16 mouse cellular contexts compared by ENCODE assay signal in the genomic region with DNA sequence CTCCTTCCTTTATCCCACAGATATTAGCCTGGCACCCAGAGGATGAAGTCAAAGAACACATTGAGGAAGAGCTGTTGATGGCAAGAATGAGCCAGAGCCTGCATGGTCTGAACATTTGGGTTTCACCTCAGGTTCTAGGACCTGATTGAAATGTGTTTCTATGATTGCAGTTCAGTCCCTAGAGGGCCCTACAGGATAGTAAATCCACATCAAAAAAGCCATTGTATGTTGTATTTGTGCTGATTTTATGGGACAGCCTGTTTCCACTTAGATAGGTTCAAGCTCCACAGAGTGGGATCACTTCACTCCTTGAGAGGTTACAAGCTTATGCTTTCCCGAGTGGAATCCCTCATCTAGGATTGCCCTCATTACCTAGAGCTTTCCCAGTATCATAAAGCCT.
DNase-seq lines count a peak whose midpoint lies in the region; ATAC-seq and TF ChIP-seq lines count a peak whose summit lies in the region.
"Had no signal": no experiment of that assay in that cellular context is flagged by ENCODE, and none has a peak within 500 bp of the region (broad histone marks: within the 10 kb centered on the region; RNA-seq: fewer than 3 reads in every experiment).

No protein-coding gene starts in this region.

- no peak overlapping the region for H3K4me3 ChIP-seq in forebrain, embryonic 14.5 days (ENCODE audit: low read depth, low read length)
- no peak overlapping the region for H3K4me3 ChIP-seq in forebrain, embryonic 11.5 days (ENCODE audit: low read depth, low read length)
- no peak overlapping the region for H3K4me3 ChIP-seq in layer of hippocampus, adult 2 months
- H3K4me3 ChIP-seq: hindbrain, embryonic 13.5 days; limb, embryonic 12.5 days; midbrain, embryonic 10.5 days had no signal

- peak; percentile 18 for DNase-seq in forebrain, embryonic 14.5 days (ENCODE audit: low spot score)
- no peak for DNase-seq in forebrain, embryonic 11.5 days (ENCODE audit: low spot score)
- no peak for DNase-seq in layer of hippocampus, adult 2 months (ENCODE audit: low spot score in 2 of 2)
- no peak for DNase-seq in layer of hippocampus, postnatal 25 days (ENCODE audit: extremely low spot score in 1 of 2, low spot score in 1 of 2)
- peak; percentile 32 for DNase-seq in induced T-regulatory cell, adult 2 months (ENCODE audit: low read depth)
- DNase-seq in layer of hippocampus, postnatal 10 days (ENCODE audit: low spot score in 2 of 2) = no peak
- DNase-seq in layer of hippocampus, adult 9-10 months (ENCODE audit: low spot score) = no peak
- DNase-seq: adrenal gland, adult 8-10 months; cerebellum, postnatal 36 days; gastrocnemius, postnatal 14 days; layer of hippocampus, postnatal 36 days; spleen, adult 18-20 months had no signal

- TF ChIP-seq CTCF in layer of hippocampus, adult 2 months (conservative IDR thresholded peaks at IDR 0.05) = peak; percentile 70

- WGBS in forebrain, embryonic 14.5 days = 67% methylated on average over 1 of the region's 1 CpGs
- 71% methylated on average over 1 of the region's 1 CpGs for WGBS in forebrain, embryonic 11.5 days

- no peak for ATAC-seq in forebrain, embryonic 14.5 days
- no peak for ATAC-seq in forebrain, embryonic 11.5 days (replicated peaks; ENCODE audit: low FRiP score)
- ATAC-seq in CD4-positive, CD25-positive, alpha-beta regulatory T cell, adult 4 months = peak; percentile 66

- H3K27me3 ChIP-seq in forebrain, embryonic 14.5 days (replicated peaks; ENCODE audit: control insufficient read depth, insufficient read depth, low read length) = no peaks in the 10 kb centered on the region
- no peaks in the 10 kb centered on the region for H3K27me3 ChIP-seq in forebrain, embryonic 11.5 days (ENCODE audit: control insufficient read depth, insufficient read depth, low read length)
- H3K27me3 ChIP-seq: hindbrain, embryonic 13.5 days; limb, embryonic 12.5 days had no signal

- no peaks in the 10 kb centered on the region for H3K9me3 ChIP-seq in forebrain, embryonic 14.5 days (replicated peaks; ENCODE audit: control insufficient read depth, low read length)
- no peaks in the 10 kb centered on the region for H3K9me3 ChIP-seq in forebrain, embryonic 11.5 days (ENCODE audit: control insufficient read depth, low read length)
- H3K9me3 ChIP-seq: hindbrain, embryonic 13.5 days; limb, embryonic 12.5 days; midbrain, embryonic 10.5 days had no signal

- no peak overlapping the region for H3K27ac ChIP-seq in forebrain, embryonic 14.5 days (ENCODE audit: low read depth, low read length)
- H3K27ac ChIP-seq in forebrain, embryonic 11.5 days (ENCODE audit: low read depth, low read length) = no peak overlapping the region
- no peak overlapping the region for H3K27ac ChIP-seq in layer of hippocampus, adult 2 months
- H3K27ac ChIP-seq: hindbrain, embryonic 13.5 days; limb, embryonic 12.5 days; midbrain, embryonic 10.5 days had no signal

- no peaks in the 10 kb centered on the region for H3K36me3 ChIP-seq in forebrain, embryonic 14.5 days (ENCODE audit: control insufficient read depth, insufficient read depth, low read length)
- H3K36me3 ChIP-seq in forebrain, embryonic 11.5 days (ENCODE audit: control insufficient read depth, insufficient read depth, low read length) = no peaks in the 10 kb centered on the region
- H3K36me3 ChIP-seq: hindbrain, embryonic 13.5 days; limb, embryonic 12.5 days; midbrain, embryonic 10.5 days had no signal

- no peak overlapping the region for H3K4me2 ChIP-seq in forebrain, embryonic 14.5 days (ENCODE audit: low read length)
- H3K4me2 ChIP-seq in forebrain, embryonic 11.5 days (ENCODE audit: low read depth, low read length, severe bottlenecking) = no peak overlapping the region
- H3K4me2 ChIP-seq: hindbrain, embryonic 13.5 days; limb, embryonic 12.5 days had no signal

- H3K9ac ChIP-seq in forebrain, embryonic 14.5 days (ENCODE audit: low read length) = no peak overlapping the region
- H3K9ac ChIP-seq in forebrain, embryonic 11.5 days (ENCODE audit: low read length) = no peak overlapping the region
- H3K9ac ChIP-seq: hindbrain, embryonic 13.5 days; limb, embryonic 12.5 days had no signal

- no peaks in the 10 kb centered on the region for H3K4me1 ChIP-seq in forebrain, embryonic 14.5 days (ENCODE audit: control insufficient read depth, insufficient read depth, low read length)
- no peaks in the 10 kb centered on the region for H3K4me1 ChIP-seq in forebrain, embryonic 11.5 days (replicated peaks; ENCODE audit: control insufficient read depth, insufficient read depth, low read length)
- H3K4me1 ChIP-seq: midbrain, embryonic 10.5 days had no signal

Comparison
In these comparisons a context has a peak if more than half of its experiments do, and no peak if none do; other contexts are left out.
1. DNase-seq: peak in forebrain, embryonic 14.5 days (single experiment) and induced T-regulatory cell, adult 2 months (single experiment); none in forebrain, embryonic 11.5 days (single experiment), layer of hippocampus, adult 2 months (0 of 2), layer of hippocampus, postnatal 25 days (0 of 2), layer of hippocampus, postnatal 10 days (0 of 2) and layer of hippocampus, adult 9-10 months (single experiment).